Mouse (Mus musculus) liver, embryonic 12.5 days (tissue): ENCODE results near the gene Pitpna. TPM values are rescaled to one million over a fixed set of nuclear protein-coding genes. Genes with fewer than 3 reads are reported as not detected.
"Not testable (repeated sequence)": the region's sequence is repeated elsewhere in the genome, so short reads cannot be mapped to it uniquely, and the experiment has no call there.

ENCODE experiments used
- ATAC-seq: fragments of 200-750 bp; cut with Nextera tagmentation; 2 replicates; pipeline ENCODE4 v1.8.0; 2017; ENCODE audit warnings: moderate number of reproducible peaks, mild to moderate bottlenecking, moderate library complexity
- H3K27ac ChIP-seq: fragments of 300-500 bp; sonication (generic); 2 replicates; pipeline ENCODE4 v1.5.1; 2016; ENCODE audit warnings: mild to moderate bottlenecking
- H3K27me3 ChIP-seq: fragments of 300-500 bp; sonication (generic); replicated peaks from 2 replicates; pipeline ENCODE4 v1.6.1; 2016; ENCODE audit warnings: mild to moderate bottlenecking, moderate library complexity
- H3K36me3 ChIP-seq: fragments of 300-500 bp; sonication (generic); 2 replicates; pipeline ENCODE4 v1.6.1; 2016; ENCODE audit warnings: mild to moderate bottlenecking, moderate library complexity
- H3K4me1 ChIP-seq: fragments of 300-500 bp; sonication (generic); 2 replicates; pipeline ENCODE4 v1.6.1; 2016
- H3K4me2 ChIP-seq: fragments of 300-500 bp; sonication (generic); 2 replicates; pipeline ENCODE4 v1.6.1; 2016; ENCODE audit warnings: mild to moderate bottlenecking, moderate library complexity
- H3K4me3 ChIP-seq: fragments of 300-500 bp; sonication (generic); 2 replicates; pipeline ENCODE4 v1.5.1; 2016; ENCODE audit warnings: mild to moderate bottlenecking, moderate library complexity
- H3K9ac ChIP-seq: fragments of 300-500 bp; sonication (generic); 2 replicates; pipeline ENCODE4 v1.6.1; 2016; ENCODE audit warnings: mild to moderate bottlenecking, moderate library complexity
- H3K9me3 ChIP-seq: fragments of 300-500 bp; sonication (generic); replicated peaks from 2 replicates; pipeline ENCODE4 v1.6.1; 2016; ENCODE audit warnings: mild to moderate bottlenecking, moderate library complexity
- WGBS: fragments of 180-500 bp; shearing (Covaris S2); methylation state at CpG from one replicate; pipeline ENCODE4 v1.1.7; 2016; ENCODE audit not compliant: insufficient replicate concordance; 5-methylcytosine and 5-hydroxymethylcytosine counted together
- polyA plus RNA-seq: library from polyadenylated mRNA; unstranded; fragments of >200 nt; fragmentation: Nextera tagmentation; extraction: Ambion mirVana; gene quantifications from 2 replicates; pipeline ENCODE4 v1.2.1, GENCODE M21; 2016

Gene Pitpna
- polyA plus RNA-seq, 1 experiment from 2014 or later = 65.7 TPM

DNA sequence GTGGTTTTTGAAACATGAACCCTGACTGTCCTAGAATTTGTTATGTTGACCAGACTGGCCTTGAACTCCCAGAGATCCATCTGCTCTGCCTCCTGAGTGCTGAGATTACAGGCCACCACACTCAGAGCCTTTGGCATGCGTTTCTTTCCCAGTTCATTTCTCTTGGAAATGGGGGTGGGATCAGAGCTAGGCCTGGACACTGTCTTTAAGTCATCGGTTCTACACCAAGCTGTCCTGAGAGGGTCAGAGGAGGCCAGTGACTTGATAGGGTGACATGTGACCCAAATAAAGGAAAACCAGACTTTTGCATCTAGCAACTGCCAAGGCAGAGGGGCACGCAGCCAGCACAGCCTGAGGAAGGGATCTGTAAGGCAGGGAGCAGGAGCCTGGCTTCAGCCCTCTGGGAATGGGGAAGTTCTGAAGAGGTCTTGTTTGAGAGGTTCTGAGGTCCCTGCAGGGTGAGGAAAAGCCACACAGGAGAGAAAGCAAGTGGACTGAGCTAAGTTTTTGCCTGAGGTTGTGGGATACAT lies 8.9 kb downstream of the Pitpna start:
- H3K9ac ChIP-seq = no peak overlapping the region
- H3K4me1 ChIP-seq = peaks cover 32% of the 10 kb centered on the region
- no peaks in the 10 kb centered on the region for H3K27me3 ChIP-seq
- H3K9me3 ChIP-seq = no peaks in the 10 kb centered on the region
- WGBS = 72% methylated on average over 3 of the region's 3 CpGs
- H3K4me2 ChIP-seq = no peak overlapping the region
- peaks cover 94% of the 10 kb centered on the region for H3K36me3 ChIP-seq
- no peak overlapping the region; the same call in 1 of the 2 replicates for H3K27ac ChIP-seq
- H3K4me3 ChIP-seq = no peak overlapping the region
- no peak for ATAC-seq

DNA sequence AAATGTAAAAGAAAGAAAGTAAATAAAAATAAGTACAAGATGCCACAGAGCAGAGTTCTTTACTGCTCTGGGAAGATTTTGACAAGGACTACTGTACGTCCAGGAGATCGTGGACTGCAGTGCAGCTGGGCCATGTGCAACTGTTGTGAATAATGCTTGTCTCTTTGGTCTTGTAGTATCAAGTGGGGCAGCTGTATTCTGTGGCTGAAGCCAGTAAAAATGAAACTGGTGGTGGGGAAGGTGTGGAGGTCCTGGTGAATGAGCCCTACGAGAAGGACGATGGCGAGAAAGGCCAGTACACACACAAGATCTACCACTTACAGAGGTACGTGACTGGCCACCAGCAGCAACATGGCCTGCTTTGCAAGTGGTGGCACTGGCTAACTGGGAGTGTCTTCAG lies 10.1 kb downstream of the Pitpna start:
- H3K27me3 ChIP-seq = no peaks in the 10 kb centered on the region
- no peak for ATAC-seq
- no peaks in the 10 kb centered on the region for H3K9me3 ChIP-seq
- H3K9ac ChIP-seq = no peak overlapping the region
- H3K27ac ChIP-seq = 0 out of 2 replicates have a peak overlapping the region, but pooled peaks have one; percentile 8
- H3K4me2 ChIP-seq = no peak overlapping the region
- H3K36me3 ChIP-seq = peaks cover 94% of the 10 kb centered on the region
- peaks cover 25% of the 10 kb centered on the region for H3K4me1 ChIP-seq
- no peak overlapping the region for H3K4me3 ChIP-seq
- WGBS = 92% methylated on average over 6 of the region's 6 CpGs

- ATAC-seq, H3K9ac ChIP-seq, H3K4me3 ChIP-seq, H3K9me3 ChIP-seq, H3K27ac ChIP-seq, H3K4me2 ChIP-seq, H3K27me3 ChIP-seq: not testable (repeated sequence)
- Histone ChIP-seq H3K4me1 (peaks cover 25% of the 10 kb centered on the region), H3K36me3 (peaks cover 87% of the 10 kb centered on the region)
- WGBS = 88% methylated on average over 17 of the region's 17 CpGs
These were observed 11.9 kb downstream of the Pitpna start for GRCm38 (mm10) chr11:75599802-75600201.

DNA sequence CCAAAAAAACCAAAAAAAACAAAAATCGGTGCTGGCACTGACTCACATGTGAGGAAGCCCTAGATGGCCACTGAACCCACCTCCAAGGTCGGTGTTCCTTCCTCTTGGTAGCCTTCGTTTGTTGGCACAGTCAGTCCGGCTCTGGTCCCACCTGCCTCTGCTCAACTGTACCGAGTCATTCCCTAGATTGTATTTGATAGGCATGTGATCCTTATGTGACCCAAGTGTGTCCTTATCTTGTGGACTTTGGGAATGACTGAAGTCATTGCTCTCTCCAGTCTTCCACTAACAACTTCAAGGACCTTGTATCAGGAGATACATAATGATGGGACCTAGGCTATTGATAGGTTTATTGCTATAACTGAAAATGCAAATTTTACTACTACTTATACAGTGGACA lies 16.9 kb downstream of the Pitpna start:
- WGBS = 70% methylated on average over 5 of the region's 5 CpGs

GRCm38 (mm10) chr11:75605318-75605717 lies 17.4 kb downstream of the Pitpna start:
- peaks cover 89% of the 10 kb centered on the region for H3K36me3 ChIP-seq

More for the DNA sequence above, 16.9 kb downstream of the Pitpna start:
- ATAC-seq = no peak
- H3K4me1 ChIP-seq = peaks cover 14% of the 10 kb centered on the region
- peaks cover 89% of the 10 kb centered on the region for H3K36me3 ChIP-seq
- no peak overlapping the region for H3K4me3 ChIP-seq
- H3K27ac ChIP-seq = no peak overlapping the region
- no peaks in the 10 kb centered on the region for H3K9me3 ChIP-seq
- no peak overlapping the region for H3K4me2 ChIP-seq
- no peak overlapping the region for H3K9ac ChIP-seq
- H3K27me3 ChIP-seq = no peaks in the 10 kb centered on the region

DNA sequence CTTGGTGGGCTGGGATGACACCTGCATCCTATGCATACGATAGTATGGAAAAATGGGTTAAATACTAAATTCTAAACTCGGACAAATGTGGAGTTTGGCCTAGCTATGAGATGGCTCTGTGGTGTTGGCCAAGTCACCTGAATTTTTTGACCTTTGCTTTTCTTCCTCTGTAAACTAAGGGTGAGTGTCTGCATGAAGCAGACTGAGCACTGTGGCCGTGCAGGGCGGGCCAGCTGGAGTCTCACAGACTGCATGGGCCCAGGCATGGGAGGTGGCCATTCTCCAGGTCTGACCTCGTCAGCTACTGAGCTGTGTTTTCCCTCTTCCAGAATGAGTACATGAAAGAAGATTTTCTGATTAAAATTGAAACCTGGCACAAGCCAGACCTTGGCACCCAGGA lies 20.9 kb downstream of the Pitpna start:
- Histone ChIP-seq H3K36me3 (peaks cover 84% of the 10 kb centered on the region), H3K4me3 (no peak overlapping the region), H3K4me1 (peaks cover 14% of the 10 kb centered on the region), H3K27me3 (no peaks in the 10 kb centered on the region), H3K4me2 (no peak overlapping the region), H3K9ac (no peak overlapping the region), H3K9me3 (no peaks in the 10 kb centered on the region), H3K27ac (no peak overlapping the region)
- WGBS = 81% methylated on average over 5 of the region's 5 CpGs
- ATAC-seq = no peak

More at GRCm38 (mm10) chr11:75605318-75605717, 17.4 kb downstream of the Pitpna start:
- H3K9me3 ChIP-seq = no peaks in the 10 kb centered on the region
- peaks cover 14% of the 10 kb centered on the region for H3K4me1 ChIP-seq
- 34% methylated on average over 1 of the region's 1 CpGs for WGBS
- no peak overlapping the region for H3K27ac ChIP-seq
- no peak for ATAC-seq
- no peak overlapping the region for H3K9ac ChIP-seq
- H3K4me3 ChIP-seq = no peak overlapping the region
- no peaks in the 10 kb centered on the region for H3K27me3 ChIP-seq
- no peak overlapping the region for H3K4me2 ChIP-seq

- no peaks in the 10 kb centered on the region for H3K9me3 ChIP-seq
- WGBS = 81% methylated on average over 2 of the region's 2 CpGs
- H3K27ac ChIP-seq = no peak overlapping the region
- peaks cover 86% of the 10 kb centered on the region for H3K36me3 ChIP-seq
- H3K9ac ChIP-seq = no peak overlapping the region
- peaks cover 14% of the 10 kb centered on the region for H3K4me1 ChIP-seq
- H3K4me3 ChIP-seq = no peak overlapping the region
- no peaks in the 10 kb centered on the region for H3K27me3 ChIP-seq
- H3K4me2 ChIP-seq = no peak overlapping the region
- no peak for ATAC-seq
These were observed 22.1 kb downstream of the Pitpna start for GRCm38 (mm10) chr11:75610021-75610420.

- no peaks in the 10 kb centered on the region for H3K27me3 ChIP-seq
- H3K4me1 ChIP-seq = no peaks in the 10 kb centered on the region
- no peak overlapping the region for H3K27ac ChIP-seq
- no peak overlapping the region for H3K4me3 ChIP-seq
- no peak overlapping the region for H3K4me2 ChIP-seq
- WGBS = 81% methylated on average over 1 of the region's 1 CpGs
- H3K36me3 ChIP-seq = peaks cover 78% of the 10 kb centered on the region
- no peaks in the 10 kb centered on the region for H3K9me3 ChIP-seq
- no peak for ATAC-seq
- H3K9ac ChIP-seq = no peak overlapping the region
These were observed 26.9 kb downstream of the Pitpna start for GRCm38 (mm10) chr11:75614769-75615168.

DNA sequence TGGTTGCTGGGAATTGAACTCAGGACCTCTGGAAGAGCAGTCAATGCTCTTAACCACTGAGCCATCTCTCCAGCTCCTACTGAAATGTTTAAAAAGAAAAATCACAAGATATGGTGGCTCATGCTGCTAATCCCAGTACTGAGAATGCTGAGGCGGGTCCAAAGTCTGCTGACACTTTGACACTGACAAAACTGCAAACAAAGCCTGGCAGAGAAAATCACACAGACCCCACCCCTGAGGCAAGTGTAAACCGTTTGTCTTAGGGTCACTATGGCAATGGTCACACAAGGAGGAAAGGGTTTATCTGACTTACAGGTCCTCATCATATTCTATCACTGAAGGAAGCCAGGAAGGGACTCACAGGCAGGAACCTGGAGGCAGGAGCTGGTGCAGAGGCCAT lies 27.7 kb downstream of the Pitpna start:
- no peaks in the 10 kb centered on the region for H3K9me3 ChIP-seq
- no peak for ATAC-seq
- WGBS = 73% methylated on average over 2 of the region's 2 CpGs
- H3K27ac ChIP-seq = no peak overlapping the region
- no peak overlapping the region for H3K4me3 ChIP-seq
- H3K27me3 ChIP-seq = no peaks in the 10 kb centered on the region
- H3K4me1 ChIP-seq = no peaks in the 10 kb centered on the region
- peaks cover 78% of the 10 kb centered on the region for H3K36me3 ChIP-seq
- no peak overlapping the region for H3K9ac ChIP-seq
- no peak overlapping the region for H3K4me2 ChIP-seq

- Histone ChIP-seq H3K4me3 (no peak overlapping the region), H3K27ac (no peak overlapping the region), H3K4me1 (peaks cover 11% of the 10 kb centered on the region), H3K9me3 (no peaks in the 10 kb centered on the region), H3K27me3 (no peaks in the 10 kb centered on the region), H3K4me2 (no peak overlapping the region), H3K36me3 (peaks cover 76% of the 10 kb centered on the region), H3K9ac (no peak overlapping the region)
- no peak for ATAC-seq
- WGBS = 77% methylated on average over 5 of the region's 5 CpGs
These were observed 31.2 kb downstream of the Pitpna start for GRCm38 (mm10) chr11:75619133-75619532.

DNA sequence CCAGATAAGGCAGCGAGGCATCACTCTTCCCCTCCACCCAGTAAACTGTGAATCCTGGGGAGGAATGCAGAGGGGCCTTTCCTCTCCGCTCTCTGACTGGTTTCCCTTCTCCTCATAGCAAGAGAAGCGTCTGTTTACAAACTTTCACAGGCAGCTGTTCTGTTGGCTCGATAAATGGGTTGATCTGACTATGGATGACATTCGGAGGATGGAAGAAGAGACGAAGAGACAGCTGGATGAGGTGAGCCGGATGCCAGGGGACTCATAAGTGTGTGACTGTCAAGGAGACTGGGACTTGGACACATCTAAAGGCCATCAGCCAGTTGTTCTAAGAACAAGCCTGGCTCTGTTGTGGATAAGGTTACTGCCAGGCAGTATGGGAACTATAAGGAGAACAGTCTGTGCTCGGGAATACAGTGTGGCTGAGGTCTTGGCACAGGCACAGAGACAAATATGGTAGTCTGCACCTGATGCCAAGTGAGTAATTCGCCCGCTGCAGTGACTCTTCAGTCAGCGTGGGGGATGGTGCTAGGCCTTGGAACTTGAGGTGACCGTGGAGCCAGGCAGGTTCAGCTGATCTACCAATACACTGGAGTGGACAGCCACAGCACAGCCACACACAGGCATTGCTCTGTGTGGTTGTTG lies 32.4 kb downstream of the Pitpna start:
- H3K36me3 ChIP-seq = peaks cover 77% of the 10 kb centered on the region

DNA sequence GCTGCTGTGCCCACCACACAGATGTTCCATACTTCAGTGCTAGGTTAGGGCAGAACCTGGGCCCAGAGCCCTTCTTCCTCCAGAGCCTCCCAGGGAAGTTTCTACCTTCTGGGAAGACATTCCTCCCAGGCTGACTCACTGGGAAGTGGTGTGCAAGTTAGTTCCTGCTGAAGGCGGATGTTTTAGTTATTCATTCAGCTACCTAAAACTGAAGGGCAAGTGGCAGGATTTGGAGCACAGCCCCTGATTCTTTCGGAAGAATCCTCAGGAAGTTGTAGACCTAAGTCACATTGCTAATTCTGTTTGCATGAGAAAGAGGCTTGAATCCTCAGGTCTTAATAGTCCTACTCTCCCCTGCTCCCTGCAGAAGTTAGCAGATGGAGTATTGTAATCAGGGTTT lies 33.5 kb downstream of the Pitpna start:
- no peak overlapping the region for H3K9ac ChIP-seq
- H3K4me2 ChIP-seq = no peak overlapping the region
- no peak for ATAC-seq
- H3K9me3 ChIP-seq = no peaks in the 10 kb centered on the region
- H3K4me1 ChIP-seq = peaks cover 16% of the 10 kb centered on the region
- no peak overlapping the region for H3K4me3 ChIP-seq
- no peak overlapping the region for H3K27ac ChIP-seq
- 72% methylated on average over 2 of the region's 2 CpGs for WGBS
- peaks cover 81% of the 10 kb centered on the region for H3K36me3 ChIP-seq
- no peaks in the 10 kb centered on the region for H3K27me3 ChIP-seq

More for the DNA sequence above, 32.4 kb downstream of the Pitpna start:
- Histone ChIP-seq H3K4me1 (peaks cover 16% of the 10 kb centered on the region), H3K9ac (no peak overlapping the region), H3K27ac (no peak overlapping the region), H3K4me3 (no peak overlapping the region), H3K4me2 (no peak overlapping the region), H3K9me3 (no peaks in the 10 kb centered on the region), H3K27me3 (no peaks in the 10 kb centered on the region)
- WGBS = 84% methylated on average over 12 of the region's 12 CpGs
- no peak for ATAC-seq
